Mouse (Mus musculus): ENCODE measurements at regions not wholly inside any gene's neighbourhood (a gene's known extent, or its start where the extent isn't known, plus 50 kb on each side); places are given as distances from the start of the nearest gene placed in this dataset.

DNA sequence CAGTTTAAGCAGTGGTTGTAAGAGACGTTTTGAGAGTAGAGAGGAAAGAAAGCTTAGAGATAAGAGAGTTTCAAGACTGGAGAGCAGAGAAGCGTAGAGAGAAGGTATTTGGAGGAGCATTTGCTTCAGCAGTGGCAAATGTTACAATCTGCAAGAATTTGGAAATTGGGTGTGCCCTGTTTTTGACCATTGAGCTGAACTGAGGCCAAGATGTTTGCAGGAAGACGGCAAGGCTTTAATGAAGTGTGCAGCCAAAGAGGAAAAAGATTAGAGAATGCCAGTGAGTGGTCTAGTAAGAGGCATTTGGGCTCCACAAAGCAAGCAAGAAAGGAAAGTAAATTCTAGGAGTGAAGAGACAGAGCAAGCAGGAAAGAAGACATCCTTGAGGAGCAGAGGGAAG, 168.8 kb upstream of the Fggy start:
- Histone ChIP-seq H3K4me1 (ENCODE audit: control insufficient read depth, insufficient read depth, low read length) (0 out of 2 replicates have a peak, but pooled peaks cover 2% of the 10 kb centered on the region), H3K4me3 (ENCODE audit: insufficient read depth, low read depth, low read length) (no peak overlapping the region), H3K27ac (ENCODE audit: insufficient read depth, low read depth, low read length) (no peak overlapping the region)
- TF ChIP-seq POLR2A (IDR thresholded peaks at IDR 0.05; ENCODE audit: insufficient read depth, low read depth, low read length), result no peak
- no peak for TF ChIP-seq CTCF (IDR thresholded peaks at IDR 0.05; ENCODE audit: insufficient read depth, low read depth, low read length)
- 86% methylated on average over 3 of the region's 3 CpGs for WGBS

DNA sequence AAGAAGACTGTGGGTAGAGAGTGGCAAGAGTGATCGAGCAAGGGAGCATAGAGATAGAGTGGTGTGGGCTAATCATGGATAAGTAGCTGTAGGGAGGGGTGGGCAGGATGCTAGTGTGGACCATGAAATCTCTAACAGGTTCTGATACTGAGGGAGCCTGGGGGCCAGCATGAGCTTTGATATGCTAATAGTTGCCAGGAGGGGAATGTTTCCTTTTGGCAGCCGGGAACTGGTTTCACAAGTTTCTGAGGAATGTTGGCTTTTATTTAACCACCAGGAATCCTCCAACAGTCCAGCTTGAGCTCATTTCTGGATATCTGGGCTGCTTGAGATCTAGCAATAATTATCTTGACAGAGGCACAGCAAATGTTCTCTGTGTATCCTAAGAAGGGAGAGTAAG, 167.7 kb upstream of the Fggy start:
- TF ChIP-seq POLR2A (IDR thresholded peaks at IDR 0.05; ENCODE audit: insufficient read depth, low read depth, low read length), result no peak
- no peak for TF ChIP-seq CTCF (IDR thresholded peaks at IDR 0.05; ENCODE audit: insufficient read depth, low read depth, low read length)
- no peak overlapping the region for H3K27ac ChIP-seq (ENCODE audit: insufficient read depth, low read depth, low read length)
- 87% methylated on average over 2 of the region's 2 CpGs for WGBS
- no peak overlapping the region for H3K4me3 ChIP-seq (ENCODE audit: insufficient read depth, low read depth, low read length)
- H3K4me1 ChIP-seq (ENCODE audit: control insufficient read depth, insufficient read depth, low read length), result 0 out of 2 replicates have a peak, but pooled peaks cover 2% of the 10 kb centered on the region

DNA sequence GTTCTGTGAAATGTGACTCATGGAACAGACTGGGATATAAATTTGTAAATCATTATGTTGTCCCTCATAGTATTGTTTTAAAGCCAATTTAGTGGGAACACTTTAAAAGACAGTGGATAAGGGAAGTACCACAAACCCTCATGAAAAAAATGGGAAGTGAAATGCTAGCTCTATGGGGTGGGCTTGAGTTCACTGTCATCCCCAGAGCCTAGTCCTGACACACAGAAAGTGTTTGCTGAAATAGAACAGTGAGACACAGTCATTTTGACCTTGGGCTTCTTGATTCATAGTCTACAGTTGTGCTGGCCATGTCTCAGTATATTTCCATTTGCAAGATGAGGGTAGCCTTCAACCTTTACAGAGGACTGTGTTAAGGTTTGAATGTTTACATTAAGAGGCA, 166.8 kb upstream of the Fggy start:
- Histone ChIP-seq H3K4me1 (ENCODE audit: control insufficient read depth, insufficient read depth, low read length) (no peaks in the 10 kb centered on the region), H3K27ac (ENCODE audit: insufficient read depth, low read depth, low read length) (no peak overlapping the region), H3K4me3 (ENCODE audit: insufficient read depth, low read depth, low read length) (no peak overlapping the region)
- no peak for TF ChIP-seq CTCF (IDR thresholded peaks at IDR 0.05; ENCODE audit: insufficient read depth, low read depth, low read length)
- no peak for TF ChIP-seq POLR2A (IDR thresholded peaks at IDR 0.05; ENCODE audit: insufficient read depth, low read depth, low read length)

DNA sequence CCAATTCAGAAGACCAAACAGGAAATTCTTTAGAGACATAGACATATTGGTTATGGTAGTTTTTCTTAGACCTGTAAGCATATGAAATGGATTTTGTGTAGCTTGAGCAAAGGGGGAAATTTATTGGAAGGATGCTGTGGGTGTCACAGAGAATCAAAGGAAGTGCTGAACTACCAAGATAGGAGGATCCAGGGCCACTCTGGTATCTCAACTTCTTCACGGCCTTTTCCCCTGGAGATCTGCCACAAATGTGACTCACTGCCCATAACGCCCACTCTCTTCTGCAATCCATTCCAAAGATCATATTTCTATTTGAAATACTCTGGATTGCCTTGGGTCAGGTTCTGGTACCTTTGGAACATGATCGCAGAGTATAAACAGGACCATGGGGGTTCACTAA, 161.6 kb upstream of the Fggy start:
- 92% methylated on average over 3 of the region's 3 CpGs for WGBS
- TF ChIP-seq POLR2A (IDR thresholded peaks at IDR 0.05; ENCODE audit: insufficient read depth, low read depth, low read length) (no peak), CTCF (IDR thresholded peaks at IDR 0.05; ENCODE audit: insufficient read depth, low read depth, low read length) (no peak)
- no peaks in the 10 kb centered on the region for H3K4me1 ChIP-seq (ENCODE audit: control insufficient read depth, insufficient read depth, low read length)
- no peak overlapping the region for H3K27ac ChIP-seq (ENCODE audit: insufficient read depth, low read depth, low read length)
- H3K4me3 ChIP-seq (ENCODE audit: insufficient read depth, low read depth, low read length), result no peak overlapping the region

DNA sequence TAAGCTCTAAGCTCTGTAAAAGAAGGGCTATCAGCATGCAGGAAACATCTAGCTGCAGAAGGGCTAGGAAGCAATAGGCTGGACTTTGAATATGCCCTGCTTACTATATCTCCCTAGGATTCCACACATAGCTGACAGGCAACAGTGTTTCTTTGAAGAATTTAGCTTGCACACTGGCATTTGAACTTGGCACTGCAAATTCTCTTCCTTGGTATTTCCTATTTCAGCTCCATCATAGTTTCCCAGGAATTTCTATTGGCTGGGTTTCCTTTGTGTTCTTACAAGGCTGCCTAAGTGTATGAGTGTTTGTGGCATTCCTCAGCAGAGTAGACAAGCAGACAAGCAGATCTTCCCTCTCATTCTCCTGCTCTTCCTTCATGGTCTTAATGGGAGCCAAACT, 159.0 kb upstream of the Fggy start:
- H3K4me3 ChIP-seq (ENCODE audit: insufficient read depth, low read depth, low read length), result no peak overlapping the region

DNA sequence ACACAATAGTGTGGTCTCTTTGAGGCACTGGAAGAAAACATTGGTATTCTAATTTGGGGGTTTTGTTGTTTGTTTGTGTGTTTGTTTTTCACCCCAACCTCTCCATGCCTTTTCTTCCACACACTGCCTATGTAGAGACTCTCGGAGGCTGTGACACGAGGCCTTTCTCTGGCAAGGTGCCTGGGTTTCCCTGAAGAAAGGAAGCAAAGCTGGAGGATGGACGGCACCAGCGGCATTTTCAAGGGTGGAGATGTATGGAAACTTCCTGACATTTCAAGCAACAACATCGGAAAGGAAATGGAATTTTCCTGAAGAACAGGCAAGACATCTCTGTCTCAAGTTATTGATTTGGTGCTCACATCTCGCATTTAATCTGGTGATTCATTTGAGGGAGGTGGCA, 155.0 kb upstream of the Fggy start:
- WGBS, result 64% methylated on average over 6 of the region's 6 CpGs
- TF ChIP-seq CTCF (IDR thresholded peaks at IDR 0.05; ENCODE audit: insufficient read depth, low read depth, low read length) (no peak), POLR2A (IDR thresholded peaks at IDR 0.05; ENCODE audit: insufficient read depth, low read depth, low read length) (no peak)
- H3K4me1 ChIP-seq (ENCODE audit: control insufficient read depth, insufficient read depth, low read length), result no peaks in the 10 kb centered on the region
- no peak overlapping the region for H3K27ac ChIP-seq (ENCODE audit: insufficient read depth, low read depth, low read length)
- H3K4me3 ChIP-seq (ENCODE audit: insufficient read depth, low read depth, low read length), result no peak overlapping the region

More for the DNA sequence above, 159.0 kb upstream of the Fggy start:
- no peak overlapping the region for H3K27ac ChIP-seq (ENCODE audit: insufficient read depth, low read depth, low read length)
- H3K4me1 ChIP-seq (ENCODE audit: control insufficient read depth, insufficient read depth, low read length), result no peaks in the 10 kb centered on the region
- TF ChIP-seq POLR2A (IDR thresholded peaks at IDR 0.05; ENCODE audit: insufficient read depth, low read depth, low read length), result no peak

DNA sequence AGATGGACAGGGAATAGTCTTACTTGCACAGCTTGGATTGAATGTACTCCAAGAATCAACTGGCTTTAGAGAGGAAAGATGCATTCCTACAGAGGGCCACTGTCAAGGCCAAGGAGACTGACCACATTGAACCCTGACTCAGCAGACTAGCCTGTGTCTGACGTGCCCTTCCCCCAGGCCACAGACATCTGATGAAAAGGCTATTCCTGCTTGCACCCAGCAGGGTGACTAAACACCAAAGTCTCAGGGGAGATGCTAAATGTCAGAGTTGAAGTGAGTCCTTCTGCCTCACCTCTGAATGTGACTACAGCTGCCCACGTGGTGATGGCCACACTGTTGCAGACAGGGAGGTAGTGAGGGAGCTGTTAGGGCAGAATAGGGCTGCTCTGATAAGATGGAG, 140.2 kb upstream of the Fggy start:
- 55% methylated on average over 2 of the region's 2 CpGs for WGBS
- no peak for TF ChIP-seq CTCF (IDR thresholded peaks at IDR 0.05; ENCODE audit: insufficient read depth, low read depth, low read length)
- TF ChIP-seq POLR2A (IDR thresholded peaks at IDR 0.05; ENCODE audit: insufficient read depth, low read depth, low read length), result no peak
- Histone ChIP-seq H3K27ac (ENCODE audit: insufficient read depth, low read depth, low read length) (no peak overlapping the region), H3K4me1 (ENCODE audit: control insufficient read depth, insufficient read depth, low read length) (no peaks in the 10 kb centered on the region), H3K4me3 (ENCODE audit: insufficient read depth, low read depth, low read length) (no peak overlapping the region)

DNA sequence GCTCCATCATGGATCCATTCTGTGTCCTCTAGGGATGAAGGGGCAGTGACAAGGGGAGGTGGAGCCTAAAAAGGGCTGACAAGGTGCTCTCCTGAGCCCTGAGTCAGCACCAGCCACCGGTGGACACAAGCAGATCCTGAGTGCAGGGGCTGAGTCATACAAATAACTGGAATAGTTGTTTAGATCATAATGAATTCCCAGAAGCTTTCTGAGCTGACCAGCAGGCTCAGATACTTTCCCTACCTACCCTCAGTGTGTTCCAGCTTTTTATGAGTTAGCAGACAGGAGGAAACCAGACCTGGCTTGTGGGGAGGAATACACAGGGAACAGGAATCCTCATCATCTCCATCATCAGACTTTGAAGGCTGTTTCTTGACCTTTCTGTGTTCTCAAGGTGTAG, 130.7 kb upstream of the Fggy start:
- no peak overlapping the region for H3K4me3 ChIP-seq (ENCODE audit: insufficient read depth, low read depth, low read length)
- TF ChIP-seq POLR2A (IDR thresholded peaks at IDR 0.05; ENCODE audit: insufficient read depth, low read depth, low read length) (no peak), CTCF (IDR thresholded peaks at IDR 0.05; ENCODE audit: insufficient read depth, low read depth, low read length) (no peak)
- no peak overlapping the region for H3K27ac ChIP-seq (ENCODE audit: insufficient read depth, low read depth, low read length)
- WGBS, result 58% methylated on average over 1 of the region's 1 CpGs
- no peaks in the 10 kb centered on the region for H3K4me1 ChIP-seq (ENCODE audit: control insufficient read depth, insufficient read depth, low read length)

DNA sequence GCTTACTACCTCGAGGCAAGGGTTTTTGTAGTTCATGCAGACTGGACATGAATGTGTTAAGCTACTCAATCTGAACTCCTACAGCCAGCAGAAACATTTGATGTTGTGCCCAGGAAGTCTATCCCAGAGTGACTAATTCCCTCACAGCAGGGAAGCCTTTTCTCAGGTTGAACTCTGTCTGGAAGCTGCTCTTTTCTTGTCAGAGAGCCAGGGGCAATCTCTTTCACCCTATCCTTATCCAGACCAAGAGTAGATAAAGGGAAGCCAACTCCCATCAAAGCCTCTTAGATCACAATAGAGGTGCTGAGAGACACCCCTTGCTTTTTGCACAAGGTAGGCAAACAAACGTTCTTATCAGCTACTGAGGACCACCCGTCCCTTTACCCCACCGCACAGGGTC, 122.8 kb upstream of the Fggy start:
- 38% methylated on average over 4 of the region's 4 CpGs for WGBS
- TF ChIP-seq POLR2A (IDR thresholded peaks at IDR 0.05; ENCODE audit: insufficient read depth, low read depth, low read length) (no peak), CTCF (IDR thresholded peaks at IDR 0.05; ENCODE audit: insufficient read depth, low read depth, low read length) (no peak)
- no peaks in the 10 kb centered on the region for H3K4me1 ChIP-seq (ENCODE audit: control insufficient read depth, insufficient read depth, low read length)
- H3K4me3 ChIP-seq (ENCODE audit: insufficient read depth, low read depth, low read length), result no peak overlapping the region
- no peak overlapping the region for H3K27ac ChIP-seq (ENCODE audit: insufficient read depth, low read depth, low read length)

DNA sequence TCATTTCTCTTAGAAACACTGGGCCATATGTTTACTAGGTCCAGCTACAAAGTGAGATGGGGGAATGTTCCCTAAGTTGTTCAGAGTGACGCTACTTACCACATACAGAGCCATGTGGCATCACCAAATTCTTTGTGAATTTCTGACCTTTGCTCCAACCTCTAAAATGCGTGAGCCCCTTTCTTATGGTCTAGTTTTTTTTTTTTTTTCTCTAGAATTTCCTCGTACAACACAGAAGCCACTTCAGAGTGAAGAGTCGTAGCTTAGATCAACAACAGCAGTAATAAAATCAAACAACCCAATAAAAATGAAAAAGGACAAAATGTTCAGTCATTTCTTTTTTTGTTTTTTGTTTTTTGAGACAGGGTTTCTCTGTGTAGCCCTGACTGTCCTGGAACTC, 122.2 kb upstream of the Fggy start:
- TF ChIP-seq CTCF (IDR thresholded peaks at IDR 0.05; ENCODE audit: insufficient read depth, low read depth, low read length) (no peak), POLR2A (IDR thresholded peaks at IDR 0.05; ENCODE audit: insufficient read depth, low read depth, low read length) (no peak)
- no peaks in the 10 kb centered on the region for H3K4me1 ChIP-seq (ENCODE audit: control insufficient read depth, insufficient read depth, low read length)
- H3K4me3 ChIP-seq (ENCODE audit: insufficient read depth, low read depth, low read length), result no peak overlapping the region
- no peak overlapping the region for H3K27ac ChIP-seq (ENCODE audit: insufficient read depth, low read depth, low read length)
- WGBS, result 81% methylated on average over 4 of the region's 4 CpGs

Measured in olfactory bulb, adult 2 months (tissue).